Mouse (Mus musculus) hindbrain, embryonic 14.5 days (tissue): Measurements from ENCODE around the gene Fbxw8. TPM values are rescaled to one million over a fixed set of nuclear protein-coding genes. Genes with fewer than 3 reads are reported as not detected.

ENCODE experiments used
- ATAC-seq: fragments of 200-750 bp; cut with Nextera tagmentation; 2 replicates; pipeline ENCODE4 v1.8.0; 2017; ENCODE audit warnings: moderate number of reproducible peaks, mild to moderate bottlenecking, moderate TSS enrichment, moderate library complexity; ENCODE audit not compliant: low FRiP score
- DNase-seq: peaks from one replicate; pipeline ENCODE4 v3.0.0-alpha.2; 2015; ENCODE audit warnings: low spot score
- H3K27ac ChIP-seq: fragments of 300-500 bp; sonication (generic); 2 replicates; pipeline ENCODE4 v1.5.1; 2014; ENCODE audit warnings: mild to moderate bottlenecking, moderate library complexity
- H3K27me3 ChIP-seq: fragments of 300-500 bp; sonication (generic); 2 replicates; pipeline ENCODE4 v1.6.1; 2014; ENCODE audit warnings: mild to moderate bottlenecking, low read length, mixed read lengths; ENCODE audit not compliant: control insufficient read depth, insufficient read depth
- H3K36me3 ChIP-seq: fragments of 300-500 bp; sonication (generic); replicated peaks from 2 replicates; pipeline ENCODE4 v1.6.1; 2014; ENCODE audit not compliant: control insufficient read depth, insufficient read depth
- H3K4me1 ChIP-seq: fragments of 300-500 bp; sonication (generic); replicated peaks from 2 replicates; pipeline ENCODE4 v1.6.1; 2014; ENCODE audit warnings: antibody characterized with exemption, low read length, mixed read lengths; ENCODE audit not compliant: control insufficient read depth, insufficient read depth
- H3K4me2 ChIP-seq: fragments of 300-500 bp; sonication (generic); replicated peaks from 2 replicates; pipeline ENCODE4 v1.6.1; 2014; ENCODE audit warnings: mild to moderate bottlenecking, moderate library complexity
- H3K4me3 ChIP-seq: fragments of 300-500 bp; sonication (generic); replicated peaks from 2 replicates; pipeline ENCODE4 v1.5.1; 2014; ENCODE audit warnings: mild to moderate bottlenecking, low read length
- H3K9ac ChIP-seq: fragments of 300-500 bp; sonication (generic); 2 replicates; pipeline ENCODE4 v1.6.1; 2014
- H3K9me3 ChIP-seq: fragments of 300-500 bp; sonication (generic); 2 replicates; pipeline ENCODE4 v1.6.1; 2016; ENCODE audit warnings: low read length; ENCODE audit not compliant: control insufficient read depth
- WGBS: fragments of 180-500 bp; shearing (Covaris S2); extraction: QIAGEN DNeasy Blood & Tissue Kit; methylation state at CpG from one replicate; pipeline ENCODE4 v1.1.7; 2014; 5-methylcytosine and 5-hydroxymethylcytosine counted together
- polyA plus RNA-seq: library from polyadenylated mRNA; unstranded; fragments of >200 nt; fragmentation: Nextera tagmentation; extraction: Ambion mirVana; gene quantifications from 2 replicates; pipeline ENCODE4 v1.2.1, GENCODE M21; 2014

Gene Fbxw8
- polyA plus RNA-seq, 1 experiment from 2014 or later = 21.0 TPM

GRCm38 (mm10) chr5:118144327-118144726 is 10.9 kb downstream of the Fbxw8 start:
- H3K36me3 ChIP-seq = peaks cover 31% of the 10 kb centered on the region
- H3K4me2 ChIP-seq = no peak overlapping the region
- 93% methylated on average over 4 of the region's 4 CpGs for WGBS
- H3K4me3 ChIP-seq = no peak overlapping the region
- H3K9me3 ChIP-seq = no peaks in the 10 kb centered on the region
- ATAC-seq (no peak), DNase-seq (no peak)
- no peak overlapping the region for H3K27ac ChIP-seq
- peak overlapping the region; percentile 5; the same call in 1 of the 2 replicates for H3K9ac ChIP-seq
- H3K4me1 ChIP-seq = peaks cover 28% of the 10 kb centered on the region
- H3K27me3 ChIP-seq = no peaks in the 10 kb centered on the region

- ATAC-seq (no peak), DNase-seq (no peak)
- Histone ChIP-seq H3K4me2 (no peak overlapping the region), H3K9ac (no peak overlapping the region), H3K4me3 (no peak overlapping the region), H3K27me3 (no peaks in the 10 kb centered on the region), H3K4me1 (peaks cover 28% of the 10 kb centered on the region), H3K36me3 (peaks cover 40% of the 10 kb centered on the region), H3K9me3 (no peaks in the 10 kb centered on the region), H3K27ac (no peak overlapping the region)
- WGBS = 76% methylated on average over 12 of the region's 12 CpGs
Measured at GRCm38 (mm10) chr5:118143211-118144026, 11.8 kb downstream of the Fbxw8 start.

GRCm38 (mm10) chr5:118142471-118142870 is 12.8 kb downstream of the Fbxw8 start:
- H3K27me3 ChIP-seq = no peaks in the 10 kb centered on the region
- no peak overlapping the region for H3K4me3 ChIP-seq
- H3K4me2 ChIP-seq = no peak overlapping the region
- 89% methylated on average over 8 of the region's 8 CpGs for WGBS
- peaks cover 49% of the 10 kb centered on the region for H3K36me3 ChIP-seq
- no peaks in the 10 kb centered on the region for H3K9me3 ChIP-seq
- DNase-seq = no peak
- peaks cover 28% of the 10 kb centered on the region for H3K4me1 ChIP-seq
- no peak overlapping the region for H3K27ac ChIP-seq
- ATAC-seq = no peak
- H3K9ac ChIP-seq = no peak overlapping the region

- H3K4me1 ChIP-seq = no peaks in the 10 kb centered on the region
- no peak overlapping the region for H3K27ac ChIP-seq
- no peak for DNase-seq
- no peak overlapping the region for H3K4me3 ChIP-seq
- no peaks in the 10 kb centered on the region for H3K27me3 ChIP-seq
- peaks cover 49% of the 10 kb centered on the region for H3K36me3 ChIP-seq
- H3K4me2 ChIP-seq = no peak overlapping the region
- ATAC-seq = no peak
- H3K9me3 ChIP-seq = no peaks in the 10 kb centered on the region
- WGBS = 91% methylated on average over 8 of the region's 8 CpGs
- no peak overlapping the region for H3K9ac ChIP-seq
Measured at GRCm38 (mm10) chr5:118139630-118140029, 15.6 kb downstream of the Fbxw8 start.

- no peaks in the 10 kb centered on the region for H3K27me3 ChIP-seq
- no peak overlapping the region for H3K9ac ChIP-seq
- H3K9me3 ChIP-seq = no peaks in the 10 kb centered on the region
- 81% methylated on average over 5 of the region's 5 CpGs for whole genome bisulfite sequencing
- H3K36me3 ChIP-seq = peaks cover 37% of the 10 kb centered on the region
- DNase-seq (no peak), ATAC-seq (no peak)
- no peak overlapping the region for H3K4me3 ChIP-seq
- no peak overlapping the region for H3K27ac ChIP-seq
- H3K4me1 ChIP-seq = no peaks in the 10 kb centered on the region
- no peak overlapping the region for H3K4me2 ChIP-seq
Measured at GRCm38 (mm10) chr5:118136391-118136790, 18.9 kb downstream of the Fbxw8 start.

GRCm38 (mm10) chr5:118128651-118129050 is 26.6 kb downstream of the Fbxw8 start:
- Histone ChIP-seq H3K27ac (no peak overlapping the region), H3K36me3 (peaks cover 26% of the 10 kb centered on the region), H3K4me1 (no peaks in the 10 kb centered on the region), H3K27me3 (no peaks in the 10 kb centered on the region), H3K9ac (no peak overlapping the region), H3K4me3 (no peak overlapping the region), H3K9me3 (no peaks in the 10 kb centered on the region), H3K4me2 (no peak overlapping the region)
- DNase-seq (no peak), ATAC-seq (no peak)
- 81% methylated on average over 9 of the region's 9 CpGs for WGBS

GRCm38 (mm10) chr5:118128208-118128607 is 27.1 kb downstream of the Fbxw8 start:
- H3K9ac ChIP-seq = no peak overlapping the region
- H3K4me2 ChIP-seq = no peak overlapping the region
- no peak for DNase-seq
- no peak for ATAC-seq
- H3K36me3 ChIP-seq = peaks cover 26% of the 10 kb centered on the region
- no peak overlapping the region for H3K27ac ChIP-seq
- H3K4me3 ChIP-seq = no peak overlapping the region
- 87% methylated on average over 6 of the region's 6 CpGs for WGBS
- H3K27me3 ChIP-seq = no peaks in the 10 kb centered on the region
- H3K4me1 ChIP-seq = 0 out of 2 replicates have a peak, but pooled peaks cover 3% of the 10 kb centered on the region
- H3K9me3 ChIP-seq = no peaks in the 10 kb centered on the region

- whole genome bisulfite sequencing = 88% methylated on average over 4 of the region's 4 CpGs
- Histone ChIP-seq H3K36me3 (peaks cover 26% of the 10 kb centered on the region), H3K27ac (no peak overlapping the region), H3K4me3 (no peak overlapping the region), H3K27me3 (no peaks in the 10 kb centered on the region), H3K4me2 (no peak overlapping the region), H3K9ac (no peak overlapping the region), H3K9me3 (no peaks in the 10 kb centered on the region), H3K4me1 (0 out of 2 replicates have a peak, but pooled peaks cover 4% of the 10 kb centered on the region)
- ATAC-seq (no peak), DNase-seq (no peak)
Measured at GRCm38 (mm10) chr5:118126671-118127070, 28.6 kb downstream of the Fbxw8 start.

GRCm38 (mm10) chr5:118123096-118123495 is 32.2 kb downstream of the Fbxw8 start:
- DNase-seq (no peak), ATAC-seq (no peak)
- no peak overlapping the region for H3K4me3 ChIP-seq
- peak overlapping the region; percentile 42; the same call in 1 of the 2 replicates for H3K9ac ChIP-seq
- no peaks in the 10 kb centered on the region for H3K27me3 ChIP-seq
- WGBS = 52% methylated on average over 10 of the region's 10 CpGs
- peaks cover 28% of the 10 kb centered on the region for H3K4me1 ChIP-seq
- H3K4me2 ChIP-seq = no peak overlapping the region
- H3K36me3 ChIP-seq = peaks cover 18% of the 10 kb centered on the region
- no peaks in the 10 kb centered on the region for H3K9me3 ChIP-seq
- H3K27ac ChIP-seq = peak overlapping the region; percentile 43
